Mouse (Mus musculus): ENCODE results near the gene Sbk1.
"Not testable (repeated sequence)": the region's sequence is repeated elsewhere in the genome, so short reads cannot be mapped to it uniquely, and the experiment has no call there.

Sbk1 gene

DNA sequence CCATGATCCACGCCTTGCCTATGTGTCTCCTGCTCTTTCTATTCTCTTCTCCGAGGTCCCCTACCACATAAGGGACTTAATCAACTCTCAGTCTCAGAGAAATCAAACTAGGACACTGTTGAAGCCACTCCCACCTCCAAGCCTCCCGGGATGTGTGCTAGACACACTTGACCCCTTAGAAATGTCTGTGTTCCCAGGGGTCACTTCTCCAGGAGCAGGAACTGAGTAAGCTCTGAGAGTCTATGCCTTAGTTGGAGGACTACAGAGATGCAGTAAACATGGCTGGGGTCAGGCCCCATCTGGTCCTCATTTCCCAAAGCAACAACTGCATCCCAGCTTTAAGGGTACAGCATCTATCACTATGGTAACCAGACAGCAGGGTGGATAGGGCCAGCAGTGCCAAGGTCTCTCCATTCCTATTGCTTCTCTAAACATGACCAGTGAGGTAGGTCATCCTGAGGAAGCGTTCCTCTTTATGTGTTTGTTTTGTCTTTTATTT is 6.0 kb upstream of the Sbk1 start:
- no peak for DNase-seq

- DNase-seq, result no peak
Measured at GRCm38 (mm10) chr7:126267606-126268005, 4.8 kb upstream of the Sbk1 start.

- DNase-seq, result no peak
Measured at GRCm38 (mm10) chr7:126272770-126273311, 422 bp downstream of the Sbk1 start.

DNA sequence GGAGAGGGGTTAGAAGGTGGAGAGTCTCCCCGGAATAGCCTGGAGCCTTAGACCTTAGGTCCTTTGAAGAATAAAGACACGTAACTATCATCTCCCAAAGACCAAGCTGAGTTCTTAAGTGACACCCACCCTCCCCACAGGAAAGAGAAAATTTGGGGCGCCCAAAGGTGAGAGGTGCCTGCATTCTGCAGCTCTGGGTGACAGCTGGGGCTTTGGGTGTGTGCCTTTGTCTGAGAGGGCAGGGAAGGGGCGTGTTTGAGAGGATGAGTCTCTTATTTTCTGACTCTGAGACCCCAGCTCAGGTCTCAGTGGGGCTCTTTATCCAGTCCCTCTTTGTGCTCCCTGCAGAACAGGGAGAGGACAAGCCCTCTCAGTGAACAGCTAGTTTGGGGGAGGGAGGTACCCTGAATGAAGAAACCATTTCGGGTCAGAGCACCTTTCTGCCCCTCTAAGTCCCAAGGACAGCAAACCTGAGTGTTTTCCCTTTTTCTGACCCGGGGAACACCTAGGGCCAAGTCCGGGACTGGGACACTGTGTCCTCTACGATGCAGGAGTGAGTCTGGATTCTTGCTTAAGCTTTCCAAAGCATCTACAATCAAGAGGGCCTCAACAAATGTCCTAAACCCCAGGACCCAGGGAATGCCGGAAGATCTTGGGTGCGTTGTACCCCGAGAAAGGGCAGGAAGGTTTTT is 1.1 kb downstream of the Sbk1 start:
- no peak for DNase-seq

DNA sequence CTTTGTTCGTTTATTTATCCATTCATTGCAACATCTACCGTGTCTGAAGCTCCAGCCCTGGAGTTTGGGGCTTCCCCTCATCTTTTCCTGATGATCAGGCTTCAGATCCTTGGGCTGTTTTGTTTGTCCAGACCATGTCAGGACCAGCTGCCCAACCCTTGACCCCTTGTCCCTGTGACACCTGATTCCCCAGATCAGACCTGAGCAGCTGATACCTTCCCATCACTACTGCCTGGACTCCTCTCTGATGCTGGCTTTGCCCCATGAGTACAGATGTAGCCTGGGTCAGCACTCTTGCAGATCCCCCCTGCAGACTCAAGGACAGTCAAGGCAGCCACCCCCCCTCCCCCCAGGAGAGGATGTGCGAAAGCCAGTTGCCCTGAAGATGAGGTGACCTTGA is 1.7 kb downstream of the Sbk1 start:
- DNase-seq, result no peak

GRCm38 (mm10) chr7:126274626-126275025 is 2.2 kb downstream of the Sbk1 start:
- no peak for DNase-seq

DNA sequence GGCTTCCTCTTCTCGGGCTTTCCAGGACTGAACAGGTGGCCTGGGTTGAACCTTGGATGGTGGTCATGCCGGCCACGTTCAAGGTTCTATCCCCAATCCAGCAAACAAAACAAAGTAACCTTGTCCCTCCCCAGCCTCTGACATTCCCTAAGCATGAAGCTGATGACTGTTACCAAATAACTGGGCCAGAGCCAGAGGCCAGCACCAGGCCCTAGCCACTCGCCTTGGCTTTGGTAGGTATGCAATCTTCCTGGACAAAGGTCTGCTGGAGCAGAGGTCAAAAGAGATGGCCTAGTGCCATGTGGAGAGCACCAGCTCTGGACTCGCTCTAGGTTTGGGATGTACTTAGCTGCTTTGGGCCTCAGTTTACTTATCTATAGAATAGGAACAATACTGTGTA is 3.3 kb downstream of the Sbk1 start:
- no peak for DNase-seq

DNA sequence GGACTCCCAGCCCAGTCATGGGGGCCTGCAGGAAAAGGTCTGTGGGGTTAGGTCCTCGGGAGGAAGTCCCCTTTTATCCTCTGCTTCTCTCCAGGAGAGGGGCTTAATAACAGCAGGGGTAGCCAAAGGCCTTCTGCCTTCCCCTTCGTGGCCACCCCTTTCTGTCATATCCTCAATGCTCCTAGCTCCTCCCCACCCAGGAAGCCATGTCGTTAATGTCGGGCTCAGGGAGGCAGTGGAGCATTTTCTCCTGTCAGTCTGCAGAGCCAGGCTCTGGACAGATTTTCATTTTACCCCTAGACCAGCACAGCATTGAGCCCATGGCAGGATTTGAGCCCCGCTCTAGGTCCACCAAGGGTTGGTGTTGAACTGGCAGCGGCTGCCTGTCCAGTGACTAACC is 3.9 kb downstream of the Sbk1 start:
- no peak for DNase-seq

- no peak for DNase-seq
Measured at GRCm38 (mm10) chr7:126277536-126278295, 5.3 kb downstream of the Sbk1 start.

DNA sequence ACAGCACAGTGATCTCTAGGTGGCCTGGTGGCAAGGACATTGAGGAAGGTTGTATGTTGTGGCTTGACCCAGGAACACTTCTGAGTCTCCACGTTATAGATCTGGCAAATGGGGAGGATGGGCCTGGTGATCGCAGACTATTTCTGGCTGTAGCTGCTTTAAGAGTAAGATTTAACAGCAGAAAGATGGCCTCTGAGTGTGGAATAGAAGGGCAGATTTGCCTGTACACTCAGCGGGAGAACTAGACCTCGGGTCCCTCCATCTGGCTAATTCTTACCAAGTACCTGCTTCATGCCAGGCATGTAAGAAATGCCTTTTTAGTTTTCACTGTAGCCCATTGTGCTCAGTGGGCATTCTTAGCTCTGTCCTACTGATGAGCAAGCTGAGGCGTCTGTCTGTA is 6.4 kb downstream of the Sbk1 start:
- no peak for DNase-seq

DNA sequence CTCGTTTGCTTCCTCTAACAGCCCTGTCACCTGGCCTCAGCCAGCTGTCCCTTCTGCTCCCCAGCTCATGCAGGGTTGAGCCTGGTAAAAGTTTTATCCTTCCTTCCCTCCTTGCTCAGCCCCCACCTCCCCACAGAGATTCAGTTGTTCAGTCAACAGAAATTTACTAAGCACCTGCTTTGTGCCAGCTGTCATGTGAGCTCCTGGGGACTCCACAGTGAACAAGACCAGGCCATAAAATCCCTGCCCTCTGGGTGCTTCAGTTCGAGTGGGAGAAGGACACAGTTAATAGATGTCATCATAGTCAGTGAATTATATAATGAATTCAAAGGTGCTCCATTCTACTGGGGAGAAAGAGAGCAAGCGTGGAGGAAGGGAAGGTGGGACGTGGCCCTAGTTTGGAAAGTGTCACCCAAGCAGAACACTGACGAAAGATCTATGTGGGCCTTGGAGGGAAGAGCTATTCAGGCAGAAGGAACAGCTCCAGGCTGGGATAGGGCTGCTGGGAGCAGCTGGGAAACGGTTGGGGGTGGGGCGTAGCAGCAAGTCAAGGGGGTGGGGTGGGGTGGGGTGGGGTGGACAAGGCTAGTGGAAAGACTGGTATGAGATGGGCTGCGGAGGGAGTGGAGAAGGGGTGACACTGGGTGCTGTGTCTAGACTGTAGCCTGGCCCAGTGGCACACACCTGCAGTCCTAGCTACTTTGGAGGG is 7.5 kb downstream of the Sbk1 start:
- no peak for DNase-seq

GRCm38 (mm10) chr7:126280696-126281095 is 8.3 kb downstream of the Sbk1 start:
- DNase-seq, result no peak

DNA sequence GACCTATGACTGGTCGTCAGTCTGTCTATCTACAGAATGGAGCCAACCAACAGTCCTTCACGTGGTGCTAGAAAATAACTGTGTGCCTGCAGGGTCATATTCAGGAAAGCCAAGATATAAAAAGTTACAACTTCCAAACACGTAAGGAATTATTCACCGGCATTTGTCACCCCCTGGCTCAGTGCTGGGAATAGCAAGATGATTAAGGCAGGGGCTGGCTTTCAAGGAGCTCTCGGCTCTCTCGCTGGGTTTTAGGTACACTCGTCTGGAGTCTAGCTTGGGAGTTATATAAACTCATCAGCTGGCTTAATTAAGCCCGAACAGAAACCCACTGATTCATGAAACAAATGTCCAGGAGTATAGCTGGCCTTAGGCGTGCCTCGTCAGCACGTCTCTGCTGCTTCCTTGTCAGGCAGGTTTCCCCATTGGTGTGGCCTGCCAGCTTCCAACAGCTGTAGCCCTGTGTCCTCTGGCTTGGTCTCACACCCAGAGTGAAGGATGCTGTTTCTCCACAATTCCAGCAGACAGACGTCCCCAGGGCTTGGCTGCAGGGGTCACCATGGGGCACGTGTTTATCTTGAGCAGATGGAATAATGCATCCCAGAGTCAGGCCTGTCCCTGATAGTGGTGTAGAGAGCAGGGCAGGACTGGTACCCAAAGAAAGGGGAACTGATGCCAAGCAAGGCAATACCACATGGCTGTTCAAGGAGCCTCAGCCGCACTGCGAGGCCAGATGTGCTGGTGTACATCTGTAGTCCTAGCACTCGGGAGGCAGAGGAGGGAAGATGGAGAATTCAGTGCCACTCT is 9.7 kb downstream of the Sbk1 start:
- DNase-seq, result no peak

GRCm38 (mm10) chr7:126282683-126282990 is 10.2 kb downstream of the Sbk1 start:
- not testable (repeated sequence) for DNase-seq

- no peak for DNase-seq
Measured at GRCm38 (mm10) chr7:126284021-126284420, 11.6 kb downstream of the Sbk1 start.

DNA sequence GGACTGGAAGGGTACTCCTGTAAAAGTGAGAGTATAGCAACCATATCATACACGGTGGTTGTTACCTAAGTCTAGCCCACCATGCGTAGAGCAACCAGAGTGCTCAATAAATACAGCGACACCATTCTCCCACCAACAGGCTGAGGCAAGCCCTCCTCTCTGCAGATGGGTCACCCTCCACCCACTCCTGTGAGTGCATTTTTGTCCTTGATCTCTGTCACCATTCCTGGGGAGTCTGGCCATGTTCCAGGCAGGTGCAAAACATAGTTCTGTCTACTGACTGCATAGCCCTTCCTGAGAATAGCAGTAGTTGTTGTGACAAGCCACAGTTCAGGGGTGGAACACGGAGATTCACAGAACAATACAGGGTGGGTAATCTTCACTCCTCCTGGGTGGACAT is 12.0 kb downstream of the Sbk1 start:
- no peak for DNase-seq

DNA sequence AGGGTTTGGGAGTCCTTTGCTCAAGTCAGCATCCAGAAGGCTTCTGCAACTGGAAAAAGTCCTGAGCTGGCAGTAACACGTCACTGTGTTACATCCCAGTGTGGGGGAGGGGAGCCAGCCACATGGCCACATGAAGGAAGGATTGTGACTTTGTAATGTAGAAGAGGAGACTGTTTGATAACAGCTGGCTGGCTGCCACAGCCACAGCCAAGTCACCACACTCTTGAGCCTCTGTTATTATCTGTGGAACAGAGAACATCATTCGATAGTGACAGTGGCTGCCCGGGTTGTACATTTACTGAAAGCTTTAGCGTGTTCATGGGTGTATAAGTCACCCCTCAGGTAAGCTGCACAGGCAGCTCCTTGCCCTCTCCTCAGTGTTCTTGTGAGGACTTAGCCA is 12.4 kb downstream of the Sbk1 start:
- peak; percentile 45 to 64 for DNase-seq

- DNase-seq, result peak; percentile 87 to 89
Measured at GRCm38 (mm10) chr7:126285293-126286211, 13.1 kb downstream of the Sbk1 start.

DNA sequence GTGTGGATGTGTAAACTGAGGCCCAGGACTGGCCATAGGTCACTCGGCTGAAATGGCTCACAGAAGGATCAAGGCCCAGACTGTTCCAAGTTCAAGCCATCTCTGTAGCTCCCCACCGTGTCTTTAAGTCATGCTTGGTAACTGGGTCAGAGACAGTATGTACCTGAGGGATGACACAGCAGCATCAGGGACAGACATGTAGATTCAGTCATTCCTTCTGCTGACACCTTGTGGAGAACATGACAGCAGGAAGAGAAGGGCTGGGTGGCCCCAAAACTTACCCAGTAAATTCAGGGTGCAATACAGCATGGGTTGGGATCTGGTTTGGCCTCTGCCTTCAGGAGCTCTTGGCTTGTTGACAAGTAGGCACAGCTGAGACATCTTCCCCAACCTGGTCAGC is 13.9 kb downstream of the Sbk1 start:
- no peak for DNase-seq

DNA sequence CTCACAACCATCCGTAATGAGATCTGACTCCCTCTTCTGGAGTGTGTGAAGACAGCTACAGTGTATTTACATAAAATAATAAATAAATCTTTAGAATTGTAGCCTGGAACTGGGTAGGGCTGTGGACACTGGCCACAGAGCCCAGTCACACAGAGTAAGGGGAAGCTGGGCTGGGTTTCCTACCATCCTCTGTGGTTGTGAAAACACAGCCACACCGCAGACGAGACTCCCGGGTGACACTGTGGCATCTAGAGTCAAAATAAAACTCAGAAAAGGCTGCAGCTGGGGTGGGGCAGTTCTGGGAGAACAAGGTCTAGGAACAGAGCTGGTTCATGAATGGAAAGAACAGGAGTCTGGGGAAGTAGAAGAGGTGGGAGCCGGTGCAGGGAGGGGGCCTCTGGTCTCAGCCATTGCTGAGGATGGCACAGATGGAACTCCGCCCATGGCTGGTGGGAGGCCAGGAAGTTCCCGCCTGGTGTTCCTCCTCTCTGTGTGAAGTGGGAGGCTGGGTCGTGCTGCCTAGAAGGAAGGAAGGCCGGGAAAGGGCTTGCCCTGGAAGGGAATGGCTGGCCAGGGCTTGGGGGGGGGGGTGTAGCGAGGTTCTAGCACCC is 15.2 kb downstream of the Sbk1 start:
- peak; percentile 64 to 73 for DNase-seq

GRCm38 (mm10) chr7:126288104-126288497 is 15.7 kb downstream of the Sbk1 start:
- DNase-seq, result no peak
